Mouse (Mus musculus) ES-Bruce4 (cell line): Measurements from ENCODE around the gene Oas2. TPM values are rescaled to one million over a fixed set of nuclear protein-coding genes. Genes with fewer than 3 reads are reported as not detected.
"Not testable (repeated sequence)": the region's sequence is repeated elsewhere in the genome, so short reads cannot be mapped to it uniquely, and the experiment has no call there.

Experiments used
- H3K27ac ChIP-seq: 2 replicates; pipeline ENCODE4 v1.5.1; 2012; ENCODE audit warnings: low read length, inconsistent platforms; ENCODE audit not compliant: insufficient read depth
- H3K27me3 ChIP-seq: 2 replicates; pipeline ENCODE4 v1.6.1; 2012; ENCODE audit warnings: mild to moderate bottlenecking, low read length, inconsistent platforms; ENCODE audit not compliant: control insufficient read depth, poor library complexity, insufficient read depth, severe bottlenecking
- H3K36me3 ChIP-seq: 2 replicates; pipeline ENCODE4 v1.6.1; 2012; ENCODE audit warnings: inconsistent platforms, mild to moderate bottlenecking, low read length, moderate library complexity; ENCODE audit not compliant: control insufficient read depth, poor library complexity, insufficient read depth, severe bottlenecking
- H3K4me1 ChIP-seq: one replicate; pipeline ENCODE4 v1.8.1; 2011; ENCODE audit warnings: low read length; ENCODE audit not compliant: control insufficient read depth, insufficient read depth
- H3K4me3 ChIP-seq: 2 replicates; pipeline ENCODE4 v1.5.1; 2011; ENCODE audit warnings: low read depth, mild to moderate bottlenecking, low read length
- H3K9ac ChIP-seq: 2 replicates; pipeline ENCODE4 v1.6.1; 2012; ENCODE audit warnings: low read depth, mild to moderate bottlenecking, inconsistent platforms; ENCODE audit not compliant: poor library complexity, severe bottlenecking
- H3K9me3 ChIP-seq: replicated peaks from 2 replicates; pipeline ENCODE4 v1.6.1; 2012; ENCODE audit warnings: mild to moderate bottlenecking, low read length, inconsistent platforms; ENCODE audit not compliant: control insufficient read depth, poor library complexity, insufficient read depth, severe bottlenecking
- CTCF ChIP-seq: IDR thresholded peaks from one replicate; pipeline ENCODE4 v1.8.1; 2011; ENCODE audit warnings: low read depth, low read length
- EP300 ChIP-seq: IDR thresholded peaks from 2 replicates; pipeline ENCODE4 v1.6.1; 2011; ENCODE audit warnings: low read depth, low read length; ENCODE audit not compliant: insufficient read depth
- POLR2A ChIP-seq: IDR thresholded peaks from one replicate; pipeline ENCODE4 v1.8.1; 2011; ENCODE audit warnings: low read length; ENCODE audit not compliant: insufficient read depth
- polyA plus RNA-seq: library from polyadenylated mRNA; stranded (reverse); fragments of >200 nt; gene quantifications from 2 replicates; pipeline ENCODE4 v1.2.4, GENCODE M21; 2011; ENCODE audit warnings: low read depth; ENCODE audit not compliant: missing spikeins, insufficient read depth, insufficient read length

Oas2 gene
- 0.76 and 0.84 TPM in 2 replicates for polyA plus RNA-seq

DNA sequence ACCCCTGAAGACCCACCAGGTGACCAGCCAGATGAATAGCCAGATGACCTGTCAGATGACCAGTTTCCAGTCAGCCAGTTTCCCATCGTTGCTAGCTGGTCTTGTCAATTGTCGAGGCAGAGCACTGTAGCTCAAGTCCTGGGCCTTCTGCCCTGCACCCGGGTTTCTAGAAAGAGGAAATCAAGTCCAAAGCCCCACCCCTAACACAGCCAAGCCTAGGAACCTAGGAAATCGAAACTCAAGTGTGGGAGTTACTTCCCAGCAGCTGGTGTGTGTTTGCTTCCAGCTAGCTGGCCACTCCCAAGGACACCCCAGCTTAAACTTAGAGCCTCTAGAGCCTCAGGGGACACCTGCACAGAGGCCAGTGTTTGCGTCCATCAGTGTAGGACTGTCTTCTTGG lies at the start of gene Oas2:
Gene Oas2 (minus strand): TSS at position 166 of the 400 bp plus-strand sequence.
- Histone ChIP-seq H3K4me1 (no peaks in the 10 kb centered on the region), H3K4me3 (no peak within 1 kb of the TSS), H3K27ac (no peak within 1 kb of the TSS), H3K27me3 (no peaks in the 10 kb centered on the region), H3K9ac (no peak within 1 kb of the TSS), H3K36me3 (no peaks in the 10 kb centered on the region), H3K9me3 (no peaks in the 10 kb centered on the region)
- TF ChIP-seq CTCF (no peak), EP300 (no peak), POLR2A (no peak)

DNA sequence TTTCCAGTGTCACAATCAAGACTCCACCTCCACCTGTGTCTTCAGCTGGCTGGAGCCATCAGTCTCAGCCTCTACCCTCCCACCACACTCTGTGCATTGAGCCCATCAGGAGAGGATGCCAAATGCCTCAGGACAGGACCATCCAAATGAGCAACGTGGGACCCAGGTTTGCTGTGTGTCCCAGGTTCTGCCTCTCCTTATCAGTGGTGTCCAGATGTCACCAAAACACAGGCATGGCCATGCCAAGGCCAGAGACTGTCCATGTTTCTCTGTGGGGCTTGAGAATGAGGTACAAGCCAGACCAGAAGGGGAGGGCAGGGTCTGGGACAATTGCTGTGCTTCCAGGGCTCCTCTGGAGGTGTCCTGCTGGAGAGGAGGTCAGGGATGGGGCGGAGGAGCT lies 49.3 kb upstream of the Oas2 start:
- not testable (repeated sequence) for H3K27me3 ChIP-seq, H3K9me3 ChIP-seq, H3K36me3 ChIP-seq, H3K4me3 ChIP-seq, H3K9ac ChIP-seq, H3K27ac ChIP-seq, H3K4me1 ChIP-seq

DNA sequence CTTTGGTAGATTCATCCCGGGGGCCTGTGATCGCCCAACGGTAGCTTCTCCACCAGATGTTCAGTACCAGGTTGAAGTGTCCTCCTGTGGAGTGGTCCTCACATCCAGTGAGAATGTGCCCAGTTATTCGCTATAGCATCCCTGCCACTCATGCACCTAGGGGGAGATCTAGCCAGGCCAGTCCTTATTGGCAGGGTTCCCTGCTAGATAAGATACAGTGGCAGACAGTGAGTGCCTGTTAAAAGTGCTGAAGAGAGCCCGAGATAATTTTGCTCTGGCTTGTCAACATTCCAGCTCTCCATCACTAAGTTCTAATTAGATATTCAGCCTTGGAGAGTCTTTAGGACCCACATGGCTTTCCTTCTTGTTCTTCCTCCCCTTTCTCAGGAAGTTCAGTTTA lies 48.5 kb upstream of the Oas2 start:
- not testable (repeated sequence) for H3K4me3 ChIP-seq, H3K9ac ChIP-seq, H3K9me3 ChIP-seq

DNA sequence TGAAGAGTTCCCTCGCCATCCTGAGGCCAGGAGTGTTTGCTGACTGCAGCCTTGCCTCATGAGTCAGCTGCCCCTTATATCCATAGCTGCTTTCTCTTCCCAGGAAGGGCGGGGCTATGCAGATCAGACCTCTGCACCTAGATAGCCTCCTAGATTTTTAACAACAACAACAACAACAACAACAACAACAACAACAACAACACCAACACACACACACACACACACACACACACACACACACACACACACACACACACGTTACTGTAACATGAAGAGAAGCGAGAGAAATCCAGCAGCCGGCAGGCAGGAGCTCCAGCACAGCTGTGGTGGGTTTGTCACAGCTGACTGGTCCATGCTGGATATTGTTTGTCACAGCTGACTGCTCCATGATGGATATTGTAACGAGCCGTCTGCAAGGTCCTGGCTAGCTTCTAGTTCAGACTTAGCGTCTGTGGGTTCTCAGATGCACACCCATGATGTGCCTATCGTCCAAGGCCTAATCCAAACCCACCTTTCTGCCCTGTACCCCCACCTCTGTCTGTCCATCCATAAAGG lies 45.9 kb upstream of the Oas2 start, which contains the start of gene Oas1e:
Gene Oas1e (minus strand): TSS at position 51 of the 555 bp plus-strand sequence.
- not testable (repeated sequence) for H3K4me1 ChIP-seq, H3K27ac ChIP-seq, H3K27me3 ChIP-seq, H3K9me3 ChIP-seq, H3K36me3 ChIP-seq, H3K4me3 ChIP-seq, H3K9ac ChIP-seq

More for the DNA sequence above, 48.5 kb upstream of the Oas2 start:
- H3K27me3 ChIP-seq, H3K4me1 ChIP-seq, H3K36me3 ChIP-seq, H3K27ac ChIP-seq: not testable (repeated sequence)

DNA sequence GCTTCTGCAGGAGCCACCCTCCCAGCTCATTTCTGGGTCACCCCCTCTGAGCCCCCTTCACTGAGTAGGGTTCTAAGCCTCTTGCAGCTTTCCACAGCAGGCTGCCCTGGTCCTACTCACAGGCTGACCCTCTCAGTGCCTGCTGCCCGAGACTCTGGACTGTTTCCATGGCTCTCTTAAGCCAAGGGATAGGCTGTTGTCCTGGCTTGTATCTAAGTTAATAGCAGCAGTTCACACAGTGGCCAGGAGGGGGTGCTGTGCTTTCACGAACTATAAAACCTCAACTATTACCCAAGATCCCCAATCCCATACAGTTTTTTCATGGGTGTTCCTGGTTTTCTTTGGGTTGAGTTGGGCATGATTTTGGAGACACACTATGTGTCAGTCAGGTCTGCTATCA lies 43.4 kb upstream of the Oas2 start:
- H3K9me3 ChIP-seq: no peaks in the 10 kb centered on the region
- no peaks in the 10 kb centered on the region for H3K36me3 ChIP-seq
- no peaks in the 10 kb centered on the region for H3K27me3 ChIP-seq
- no peak overlapping the region for H3K4me3 ChIP-seq
- H3K27ac ChIP-seq: no peak overlapping the region
- no peak overlapping the region for H3K9ac ChIP-seq
- no peaks in the 10 kb centered on the region for H3K4me1 ChIP-seq
- peak; percentile 40 for TF ChIP-seq CTCF
- no peak for TF ChIP-seq EP300

DNA sequence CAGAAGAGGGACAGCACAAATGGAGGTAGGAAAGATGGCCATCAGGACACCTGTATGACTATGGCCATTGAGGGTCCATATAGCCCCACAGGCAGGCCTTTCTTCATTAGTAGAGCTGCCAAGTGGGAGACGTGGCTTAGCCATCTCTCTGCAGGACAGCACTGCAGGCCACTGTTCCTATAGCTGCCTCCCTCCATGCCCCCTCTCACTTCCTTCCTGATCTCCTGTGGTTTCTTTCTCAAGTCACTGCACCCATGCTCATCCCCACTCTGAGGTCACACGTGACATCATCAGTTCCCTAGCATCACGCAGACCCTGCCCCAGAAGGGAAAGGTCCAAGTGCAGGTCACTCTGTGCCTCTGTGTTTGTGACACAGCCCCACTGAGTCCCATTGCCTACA lies 37.4 kb upstream of the Oas2 start:
- Histone ChIP-seq H3K9ac (no peak overlapping the region), H3K4me3 (no peak overlapping the region), H3K27me3 (no peaks in the 10 kb centered on the region), H3K9me3 (no peaks in the 10 kb centered on the region), H3K4me1 (no peaks in the 10 kb centered on the region), H3K36me3 (no peaks in the 10 kb centered on the region), H3K27ac (no peak overlapping the region)
- TF ChIP-seq EP300: no peak

DNA sequence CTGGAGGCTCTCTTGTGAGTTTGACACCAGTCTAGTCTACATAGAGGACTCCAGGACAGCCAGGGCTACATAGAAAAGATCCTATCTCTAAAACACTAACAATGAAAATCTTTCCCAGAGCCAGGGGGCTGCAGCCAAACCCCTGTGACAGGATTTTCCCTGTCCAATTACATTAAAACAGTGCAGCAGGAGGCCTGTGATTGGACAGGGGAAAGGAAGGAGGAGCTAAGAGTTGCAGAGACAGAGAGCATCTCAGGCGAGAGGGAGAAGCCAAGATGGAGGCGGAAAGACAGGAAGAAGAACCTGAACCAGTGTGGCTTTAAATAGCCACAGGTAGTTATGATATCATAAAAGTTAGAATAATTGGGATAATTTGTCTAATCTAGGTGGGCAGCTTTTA lies 32.8 kb upstream of the Oas2 start:
- TF ChIP-seq EP300 (no peak), CTCF (no peak), POLR2A (no peak)
- Histone ChIP-seq H3K4me3 (no peak overlapping the region), H3K4me1 (no peaks in the 10 kb centered on the region)

More for the DNA sequence above, 32.8 kb upstream of the Oas2 start:
- Histone ChIP-seq H3K36me3 (no peaks in the 10 kb centered on the region), H3K9me3 (no peaks in the 10 kb centered on the region), H3K27me3 (no peaks in the 10 kb centered on the region), H3K9ac (no peak overlapping the region), H3K27ac (no peak overlapping the region)
